Mouse (Mus musculus) ovary, postnatal 36 days (tissue): ENCODE results near the gene Dnttip1.

Experiments
- DNase-seq: peaks from one replicate; pipeline ENCODE4 v3.0.0; 2022; ENCODE audit warnings: low spot score, mixed read lengths

Dnttip1 gene

DNA sequence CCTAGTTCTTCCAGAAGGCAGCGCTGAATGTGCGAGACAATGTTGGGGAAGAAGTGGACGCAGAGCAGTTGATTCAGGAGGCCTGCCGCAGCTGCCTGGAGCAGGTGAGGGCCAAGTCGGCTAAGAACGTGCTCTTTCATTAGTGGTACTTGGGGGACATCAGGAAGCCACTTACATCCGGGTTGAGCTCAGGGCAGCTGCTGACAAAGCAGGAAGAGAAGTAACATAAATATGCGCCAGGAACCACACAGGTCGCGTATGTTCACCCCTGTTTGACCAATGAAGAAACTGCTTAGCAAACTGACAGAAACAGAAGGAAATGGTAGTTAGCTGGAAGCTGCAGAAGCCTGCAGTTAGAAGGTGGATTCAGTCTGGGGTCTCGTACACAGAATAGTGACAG, 8.3 kb downstream of the Dnttip1 start:
- no peak for DNase-seq

DNA sequence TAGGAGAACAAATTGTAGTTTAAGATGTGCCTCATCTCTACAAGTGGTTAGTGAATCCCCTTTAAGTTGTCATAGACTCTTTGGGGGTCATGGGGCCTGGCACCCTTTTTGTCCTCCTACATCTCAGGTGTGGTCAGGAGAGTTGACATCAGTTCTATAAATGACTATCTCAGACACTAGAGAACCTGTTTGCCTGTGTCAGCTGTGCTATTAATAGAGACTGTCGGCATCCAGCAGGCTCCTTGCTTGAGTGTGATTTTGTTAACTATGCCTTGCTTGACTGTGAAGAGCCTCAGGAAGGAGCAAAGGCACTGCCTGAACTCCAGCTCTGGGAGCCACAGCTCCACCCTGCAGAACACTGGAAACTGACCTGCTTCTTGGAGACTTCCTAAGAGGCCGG, 9.0 kb downstream of the Dnttip1 start:
- DNase-seq = no peak

DNA sequence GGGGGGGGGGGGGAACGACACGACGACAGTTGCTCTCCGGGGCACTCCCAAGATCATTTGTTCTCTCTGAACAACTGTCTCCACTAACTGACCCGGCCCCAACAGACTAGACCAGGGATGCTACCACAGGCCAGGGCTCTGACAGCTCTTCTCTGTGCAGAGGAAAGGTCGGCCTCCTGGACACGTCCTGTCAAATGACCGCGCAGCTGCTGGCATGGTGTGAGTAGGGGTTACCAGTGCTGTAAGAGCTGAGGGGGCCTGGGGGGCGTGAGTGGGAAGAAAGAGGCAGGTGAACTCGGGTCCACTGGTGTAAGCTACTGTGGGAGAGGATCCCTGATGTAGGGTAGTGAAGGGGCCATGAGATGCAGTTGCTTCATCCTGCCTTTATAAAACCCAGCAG, 12.1 kb downstream of the Dnttip1 start:
- DNase-seq = no peak

DNA sequence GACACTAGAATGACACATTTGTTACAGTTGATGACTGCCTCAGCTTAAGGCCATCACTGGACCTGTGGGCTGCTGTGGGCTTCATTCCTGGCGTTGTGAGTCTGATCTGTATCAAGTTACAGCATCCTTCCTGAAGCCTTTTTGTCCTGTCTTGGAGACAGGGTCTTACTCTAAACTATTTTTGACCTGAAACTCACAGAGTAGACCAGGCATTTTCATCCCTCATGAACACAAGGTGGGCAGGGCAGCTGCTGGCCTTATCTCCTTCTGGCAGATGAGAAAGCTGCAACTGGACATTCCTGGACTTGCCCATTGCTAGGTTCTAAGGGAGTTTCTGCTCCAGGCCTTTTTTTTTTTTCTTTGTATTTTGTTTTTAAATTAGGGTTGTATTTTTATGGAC, 12.9 kb downstream of the Dnttip1 start:
- no peak for DNase-seq

DNA sequence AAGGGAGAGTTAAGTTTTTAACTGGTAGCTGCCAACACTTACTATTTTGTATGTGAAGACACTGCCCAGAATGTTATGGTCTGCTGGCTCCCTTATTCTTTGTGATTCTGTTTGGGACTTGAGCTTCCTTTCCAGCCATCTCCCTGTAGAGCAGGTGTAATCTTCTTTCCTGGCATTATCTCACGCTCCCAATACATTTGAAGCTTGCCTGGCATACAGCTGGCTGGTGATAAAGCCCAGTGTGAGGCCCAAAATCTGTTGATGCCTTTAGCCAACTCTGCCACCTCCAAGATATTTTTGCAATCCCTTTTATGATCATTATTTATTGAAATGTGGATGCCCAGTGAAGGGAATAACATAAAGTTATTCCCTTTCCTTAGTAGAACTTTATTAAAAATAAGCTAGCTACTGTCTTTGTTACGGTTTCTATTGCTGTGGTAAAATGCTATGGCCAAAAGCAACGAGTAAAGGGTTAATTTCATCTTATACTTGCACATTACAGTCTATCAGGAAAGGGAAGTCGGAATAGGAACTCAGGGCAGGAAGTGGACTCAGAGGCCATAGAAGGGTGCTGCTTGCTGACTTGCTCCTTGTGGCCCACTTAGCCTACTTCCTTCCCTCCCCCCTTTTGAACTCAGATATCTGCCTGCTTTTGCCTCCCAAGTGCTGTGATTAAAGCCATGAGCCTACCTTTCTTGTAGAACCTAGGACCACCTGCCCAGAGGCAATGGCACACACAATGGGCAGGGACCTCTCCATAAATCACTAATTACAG, 14.5 kb downstream of the Dnttip1 start:
- no peak for DNase-seq

DNA sequence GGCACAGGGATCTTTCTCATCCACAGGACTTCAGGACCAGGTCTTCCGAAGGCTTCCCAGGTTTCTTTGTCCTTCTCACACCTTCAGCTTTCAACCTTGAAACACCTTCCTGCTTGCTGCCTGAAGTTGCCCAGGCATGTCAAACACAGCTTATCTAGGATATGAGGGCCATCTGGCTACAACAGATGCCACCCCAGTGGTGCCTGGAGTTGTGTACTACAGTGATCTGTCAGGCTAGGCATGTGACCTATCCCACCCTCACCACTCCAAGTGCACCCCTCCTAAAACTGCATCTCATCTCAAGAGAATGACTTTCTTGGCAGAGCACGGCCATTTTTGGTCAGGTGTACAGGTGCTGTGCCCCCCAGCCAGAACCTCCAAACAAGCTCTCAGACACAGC, 15.7 kb downstream of the Dnttip1 start:
- no peak for DNase-seq

DNA sequence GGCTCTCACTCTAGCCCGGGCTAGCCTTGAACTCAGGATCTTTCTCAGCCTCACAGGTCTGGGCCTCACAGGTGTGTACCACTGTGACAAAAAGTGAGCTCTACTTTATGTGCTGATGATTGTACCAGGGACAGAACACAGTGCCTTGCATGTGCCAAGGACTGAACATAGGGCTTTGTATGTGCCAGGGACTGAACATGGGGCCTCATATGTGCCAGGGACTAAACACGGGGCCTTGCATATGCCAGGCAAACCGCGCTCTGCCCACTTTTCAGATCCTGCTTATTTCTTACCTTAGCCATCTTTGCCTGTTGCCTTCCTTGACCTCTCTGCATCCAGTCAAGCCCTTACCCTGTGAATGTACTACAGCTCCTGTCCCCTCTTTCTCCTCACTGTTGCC, 16.2 kb downstream of the Dnttip1 start:
- no peak for DNase-seq

DNA sequence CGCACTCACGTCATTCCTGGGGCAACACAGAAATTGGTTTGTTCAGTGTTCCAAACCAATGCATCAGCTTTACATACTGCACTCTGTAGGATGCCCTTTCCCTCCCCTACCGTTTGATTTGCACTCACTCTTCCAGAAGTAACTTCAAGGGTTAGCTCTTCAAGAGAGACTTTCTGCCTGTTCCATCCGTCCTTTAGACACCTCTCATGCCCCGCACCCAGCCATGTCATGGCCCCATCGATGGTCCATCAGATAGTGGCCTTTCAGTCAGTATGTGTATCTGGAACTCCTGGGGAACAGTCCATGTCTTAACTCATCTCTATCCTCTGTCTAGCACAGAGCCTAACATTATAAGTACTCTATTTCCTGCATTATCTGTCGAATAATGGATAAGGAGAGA, 16.8 kb downstream of the Dnttip1 start:
- no peak for DNase-seq

DNA sequence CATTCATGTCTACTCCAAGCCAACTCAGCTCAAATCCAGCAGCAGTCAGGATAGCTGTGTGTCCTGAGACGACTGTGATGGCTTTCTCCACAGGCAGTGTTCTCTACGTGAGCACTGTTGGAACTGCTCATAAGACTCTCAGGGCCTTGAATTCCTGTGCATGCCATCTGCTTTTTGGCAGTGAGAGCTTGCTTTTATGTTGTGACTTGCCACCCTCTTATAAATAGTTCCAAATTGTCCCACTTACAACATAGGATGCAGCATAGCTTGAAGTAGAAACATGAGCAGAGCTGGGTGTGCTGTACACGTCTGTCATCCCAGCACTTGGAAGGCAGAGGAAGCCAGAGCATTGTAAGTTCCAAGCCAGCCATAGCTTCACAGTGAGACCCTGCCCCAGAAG, 20.1 kb downstream of the Dnttip1 start:
- no peak for DNase-seq

DNA sequence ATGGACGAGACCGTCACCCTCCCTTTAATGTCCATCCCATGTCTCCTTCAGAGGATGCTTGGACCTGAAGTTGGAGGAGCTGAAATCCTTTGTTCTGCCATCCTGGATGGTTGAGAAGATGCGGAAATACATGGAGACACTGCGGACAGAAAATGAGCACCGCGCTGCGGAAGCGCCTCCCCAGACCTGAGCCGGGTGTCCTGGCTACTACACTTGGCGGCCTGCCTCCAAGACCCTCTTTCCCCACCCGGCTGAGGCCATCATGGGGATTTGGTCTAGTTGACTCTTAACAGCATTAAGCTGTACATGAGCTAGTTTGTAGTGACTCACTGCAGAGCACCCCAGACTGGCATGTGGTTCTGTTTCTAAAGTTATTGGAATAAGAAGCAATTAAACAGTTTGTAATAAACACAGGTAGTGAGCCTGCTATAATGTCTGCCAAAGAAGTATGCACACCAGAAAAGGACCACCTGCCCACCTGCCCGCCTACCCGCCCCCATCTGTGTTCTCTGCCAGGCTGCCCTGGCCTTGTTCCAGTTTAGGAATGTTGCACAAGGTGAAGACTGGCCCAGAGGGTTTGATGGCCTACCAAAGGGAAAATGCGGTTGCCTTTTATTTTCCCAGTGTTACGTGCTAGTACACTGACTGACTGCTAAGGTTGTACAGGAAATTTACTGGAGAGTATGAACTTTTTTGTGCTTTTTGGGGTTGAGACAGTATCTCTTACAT, 22.2 kb downstream of the Dnttip1 start:
- DNase-seq = no peak

DNA sequence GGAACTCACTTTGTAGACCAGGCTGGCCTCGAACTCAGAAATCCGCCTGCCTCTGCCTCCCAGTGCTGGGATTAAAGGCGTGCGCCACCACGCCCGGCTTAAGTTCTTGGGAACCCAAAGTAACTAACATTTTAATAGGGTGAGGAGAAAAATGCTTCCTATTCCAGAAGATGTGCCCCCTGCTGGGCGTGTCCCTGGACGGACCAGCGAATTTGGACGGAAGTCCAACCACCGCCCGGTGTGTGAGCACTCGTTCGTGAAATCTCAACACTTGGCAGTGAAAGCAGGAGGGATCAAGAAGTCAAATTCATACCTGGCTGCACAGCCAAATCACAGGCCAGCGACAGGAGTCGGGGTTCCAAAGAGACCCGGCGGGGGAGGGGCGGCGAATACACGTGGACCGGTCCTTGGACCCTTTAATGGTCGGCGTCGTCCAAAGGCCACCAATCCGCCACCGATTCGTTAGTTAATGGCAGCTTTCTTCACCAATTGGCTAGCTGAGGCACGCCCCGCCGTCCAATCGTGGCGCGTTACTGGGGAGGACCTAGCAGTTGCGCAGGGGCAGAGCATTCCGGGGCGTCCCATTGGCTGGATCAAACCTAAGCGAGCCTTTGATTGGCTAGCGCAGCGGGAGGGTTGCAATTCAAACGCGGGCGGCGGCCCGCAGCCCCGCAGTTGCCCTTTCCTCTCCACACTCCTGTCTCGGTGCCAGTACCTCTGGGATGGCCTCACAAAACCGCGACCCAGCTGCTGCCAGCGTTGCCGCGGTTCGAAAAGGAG, 23.7 kb downstream of the Dnttip1 start, which contains the start of gene Ube2c:
Ube2c (plus strand) TSS at position 641 of the 780 bp plus-strand sequence.
- peak; percentile 96 for DNase-seq

DNA sequence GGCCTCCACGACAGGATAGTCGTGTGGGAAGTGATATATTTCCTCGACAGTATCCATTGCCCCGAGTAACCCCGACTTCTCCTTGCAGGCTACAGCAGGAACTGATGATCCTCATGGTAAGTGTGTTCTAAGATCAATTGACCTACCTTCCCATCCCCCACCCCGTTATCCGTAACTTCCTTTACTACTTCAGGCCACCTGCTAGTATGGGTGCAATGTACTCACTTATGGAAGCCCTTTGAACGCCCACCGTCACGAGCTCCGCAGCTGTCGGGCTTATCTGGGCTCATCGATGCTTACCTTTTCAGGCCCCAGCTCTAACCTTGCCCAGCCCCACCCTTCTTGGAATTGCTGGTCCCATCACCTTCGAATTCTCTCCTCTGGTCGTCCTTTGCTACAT, 24.5 kb downstream of the Dnttip1 start:
- DNase-seq = no peak

DNA sequence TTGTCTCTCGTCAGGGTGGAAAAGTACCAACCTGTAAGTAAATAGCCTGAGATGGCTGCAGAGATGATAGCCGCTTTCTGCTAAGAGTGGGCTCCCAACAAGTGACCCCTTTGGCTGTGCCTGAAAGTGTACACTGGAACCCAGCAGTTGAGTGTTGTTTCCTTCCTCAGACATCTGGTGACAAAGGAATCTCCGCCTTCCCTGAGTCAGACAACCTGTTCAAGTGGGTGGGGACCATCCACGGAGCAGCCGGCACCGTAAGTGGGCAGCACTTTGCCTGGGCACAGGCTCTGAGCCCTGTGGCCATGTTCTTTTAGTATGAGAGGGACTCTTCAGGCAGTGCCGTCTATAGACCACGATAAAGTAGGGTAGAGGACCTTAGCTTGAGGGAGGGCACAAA, 25.3 kb downstream of the Dnttip1 start:
- DNase-seq = no peak

DNA sequence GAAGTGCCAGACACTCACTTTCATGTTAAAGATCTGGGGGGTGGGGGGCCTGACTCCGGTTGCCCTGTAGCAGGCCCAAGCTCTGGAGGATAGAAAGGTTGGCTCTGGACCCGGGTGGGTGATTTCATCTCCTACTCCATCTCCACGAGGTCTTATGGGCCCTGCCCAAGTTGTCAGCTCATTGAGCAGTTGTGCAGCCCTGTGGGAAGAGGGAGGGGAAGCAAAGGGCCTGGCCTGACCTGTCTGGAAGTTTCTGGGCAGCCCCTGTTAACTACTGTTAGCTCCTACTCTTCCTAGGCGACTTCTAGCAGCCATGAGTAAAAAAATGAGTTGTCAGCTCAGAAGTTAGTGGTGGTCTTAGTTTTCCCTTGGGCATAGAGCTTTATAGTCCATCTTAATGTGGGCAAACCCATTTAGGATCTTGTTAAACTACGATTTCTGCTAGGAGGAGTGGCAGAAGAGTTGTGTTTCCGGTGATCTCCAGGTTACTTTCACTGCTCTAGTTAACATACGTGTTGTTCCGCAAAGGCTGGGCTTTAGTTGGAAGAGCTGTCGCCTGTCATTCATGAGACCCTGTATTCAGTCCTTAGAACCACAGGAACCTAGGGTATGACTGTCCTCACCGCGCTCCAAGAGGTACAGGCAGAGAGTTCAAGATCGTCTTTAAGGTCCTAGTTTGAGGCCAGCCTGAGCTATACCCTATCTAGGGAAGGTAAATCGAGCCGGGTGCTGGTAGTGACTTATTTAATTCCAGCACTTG, 27.6 kb downstream of the Dnttip1 start:
- DNase-seq = no peak

DNA sequence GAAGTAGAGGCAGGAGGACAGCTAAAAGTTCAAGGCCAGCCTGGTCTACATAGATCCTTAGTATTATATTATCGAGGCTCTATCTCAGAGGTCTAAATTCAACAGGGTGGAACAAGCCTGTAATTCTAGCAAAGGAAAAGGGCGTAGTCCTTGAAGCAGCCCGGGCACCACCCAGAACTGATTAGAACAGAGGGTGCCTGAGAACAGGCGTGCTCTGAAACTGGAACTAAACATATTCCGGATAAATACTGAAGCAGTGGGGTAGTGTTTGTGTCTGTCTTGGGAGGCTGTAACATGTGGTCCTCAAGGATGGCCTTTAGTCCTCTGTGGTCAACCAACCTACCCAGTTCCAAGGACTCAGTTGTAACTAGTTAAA, 28.2 kb downstream of the Dnttip1 start:
- DNase-seq = no peak

DNA sequence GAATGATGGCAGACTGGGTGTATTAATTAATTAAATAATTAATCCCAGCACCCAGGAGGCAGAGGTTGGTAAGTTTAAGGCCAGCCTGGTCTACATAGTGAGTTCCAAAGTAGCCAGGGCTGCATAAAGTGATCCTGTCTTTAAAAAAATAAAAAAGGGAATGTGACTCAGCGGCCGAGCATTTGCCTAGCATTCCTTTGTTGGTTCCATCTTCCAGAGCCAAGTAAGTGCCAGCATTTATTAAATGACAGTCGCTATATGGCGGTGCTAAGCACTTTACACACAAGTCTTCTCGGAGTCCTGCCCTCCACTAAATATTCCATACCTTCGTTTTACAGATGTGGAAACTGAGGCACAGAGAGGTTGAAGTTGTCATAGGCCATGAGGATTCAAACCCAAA, 30.3 kb downstream of the Dnttip1 start:
- no peak for DNase-seq

DNA sequence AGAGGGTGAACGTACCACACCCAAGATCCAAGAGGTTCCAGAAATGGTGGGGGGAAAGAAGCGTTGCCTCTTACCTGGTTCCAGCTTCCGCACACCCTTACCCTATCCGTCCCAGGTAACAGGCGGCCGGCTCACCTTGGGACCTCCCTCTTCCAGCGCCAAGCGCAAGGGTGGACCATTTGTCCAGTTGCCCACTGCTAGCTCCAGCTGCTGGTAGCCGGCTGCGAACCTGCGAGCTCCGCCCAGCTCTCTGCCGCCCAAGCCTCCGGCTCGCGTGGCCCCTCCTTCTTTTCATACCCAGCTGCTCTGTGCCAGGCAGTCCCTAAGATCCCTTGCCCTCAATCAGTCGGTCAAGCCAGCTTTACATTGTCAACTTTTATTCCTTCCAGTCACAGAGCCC, 31.0 kb downstream of the Dnttip1 start:
- DNase-seq = no peak

DNA sequence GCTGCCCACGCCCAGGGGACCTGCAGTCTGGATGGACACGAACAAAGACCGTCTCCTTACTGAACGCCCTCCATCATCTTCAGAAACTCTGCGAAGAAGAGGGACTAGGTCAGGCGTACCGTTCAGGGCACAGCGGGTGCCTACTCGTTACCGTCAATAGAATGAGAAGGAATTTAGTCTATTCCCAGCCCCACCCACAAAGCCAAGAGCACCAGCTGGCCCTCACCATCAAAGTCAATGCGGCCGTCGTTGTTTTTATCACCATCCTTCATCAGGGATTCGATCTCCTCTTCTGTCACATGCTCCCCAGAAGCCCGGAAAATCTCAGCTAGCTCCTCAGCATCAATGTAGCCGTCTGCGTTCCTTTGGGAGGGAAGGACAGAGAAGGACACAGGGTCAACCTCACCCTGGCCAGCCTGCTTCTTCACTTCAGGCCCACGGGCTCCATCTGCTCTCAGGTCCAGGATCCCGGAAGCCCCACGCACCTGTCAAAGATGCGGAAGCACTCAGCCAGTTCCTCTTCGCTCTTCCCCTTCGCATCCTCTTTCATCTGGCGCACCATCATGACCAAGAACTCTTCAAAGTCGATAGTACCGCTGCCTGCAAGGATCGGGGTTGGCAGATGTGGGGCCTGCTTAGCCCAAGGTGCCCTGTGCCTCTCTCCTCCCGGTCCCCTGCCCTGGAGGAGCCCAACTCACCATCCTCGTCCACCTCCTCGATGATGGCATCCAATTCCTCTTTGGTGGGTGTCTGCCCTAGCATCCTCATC, 31.6 kb downstream of the Dnttip1 start:
- no peak for DNase-seq

DNA sequence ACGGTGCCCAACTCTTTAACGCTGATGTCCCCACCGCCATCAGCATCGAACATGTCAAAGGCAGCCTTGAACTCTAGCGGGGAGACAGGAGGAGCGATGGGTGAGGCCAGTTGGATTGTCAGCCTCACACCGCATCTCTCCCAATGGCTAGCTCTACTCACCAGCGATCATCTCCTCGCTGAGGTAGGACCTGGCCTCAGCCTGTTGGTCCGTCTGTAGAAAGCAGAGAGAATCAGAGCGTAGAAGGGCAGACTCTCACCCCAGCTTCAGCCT, 32.2 kb downstream of the Dnttip1 start:
- DNase-seq = no peak

DNA sequence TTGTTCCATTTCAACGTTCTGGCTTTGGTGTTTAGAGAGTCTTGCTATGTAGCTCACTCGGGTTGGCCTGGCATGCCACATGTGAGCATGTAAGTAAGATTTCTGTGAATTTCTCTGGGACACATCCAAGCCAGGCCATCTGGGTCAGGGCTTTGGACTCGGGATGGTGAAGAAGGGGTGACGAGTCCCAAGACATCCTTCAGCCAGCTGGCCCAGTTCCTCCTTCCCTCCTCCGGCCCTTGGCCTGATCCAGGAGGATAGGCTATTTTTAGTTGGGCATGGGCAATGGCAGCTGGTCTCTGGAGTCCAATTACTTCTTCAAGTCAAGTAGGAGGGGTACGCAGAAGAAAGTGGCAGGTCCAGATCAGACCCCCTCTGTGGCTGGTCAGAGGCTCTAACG, 33.0 kb downstream of the Dnttip1 start:
- no peak for DNase-seq

DNA sequence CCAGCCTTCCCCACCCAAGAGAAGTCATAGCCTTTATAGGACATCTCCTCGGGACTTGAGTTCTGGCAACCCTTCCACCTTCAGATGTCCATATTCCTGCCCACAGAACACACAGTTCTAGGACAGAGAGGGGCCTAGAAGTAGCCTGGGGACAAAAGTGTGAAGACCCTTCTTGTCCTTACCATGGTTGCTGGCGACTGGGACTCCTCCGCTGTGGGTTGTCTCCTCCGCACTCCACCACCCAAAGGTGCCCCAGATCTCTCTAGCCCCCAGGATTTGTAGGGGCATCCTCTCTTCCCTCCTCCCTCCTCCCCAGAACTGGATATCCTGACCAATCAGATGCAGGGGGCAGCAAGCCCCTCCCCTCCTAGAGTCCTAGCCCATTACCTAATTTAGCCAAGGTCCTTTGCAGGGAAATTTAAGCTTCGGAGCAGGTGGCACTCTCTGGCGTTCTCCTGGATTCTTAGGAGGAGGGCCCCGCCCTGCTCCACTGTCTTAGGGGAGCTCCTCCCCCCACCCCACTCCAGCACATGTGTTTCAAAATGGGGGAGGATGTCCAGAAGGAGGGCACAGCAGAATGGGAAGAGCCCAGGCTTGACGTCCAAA, 33.8 kb downstream of the Dnttip1 start, which contains the start of gene Tnnc2:
Tnnc2 (minus strand) TSS at position 487 of the 606 bp plus-strand sequence.
- DNase-seq = no peak
